In genomic region chr2:159714633-159715032, GRCm38 (mm10) we compare ENCODE assay signal across 14 mouse cellular contexts.
"Had no signal": no experiment of that assay in that cellular context is flagged by ENCODE, and none has a peak within 500 bp of the region (broad histone marks: within the 10 kb centered on the region; RNA-seq: fewer than 3 reads in every experiment).

No protein-coding gene starts in this region.

- H3K9ac ChIP-seq: liver, embryonic 13.5 days; midbrain, embryonic 12.5 days; neural tube, embryonic 13.5 days had no signal

- H3K27me3 ChIP-seq: liver, embryonic 13.5 days; midbrain, embryonic 12.5 days; neural tube, embryonic 13.5 days had no signal

- H3K4me1 ChIP-seq: liver, embryonic 13.5 days; midbrain, embryonic 12.5 days had no signal

- DNase-seq: kidney, adult 9 months; kidney, postnatal 4 days; left cerebral cortex, postnatal 4 days; liver; liver, embryonic 13.5 days; lung, adult 18-20 months; retina, postnatal 1 day; right cerebral cortex, postnatal 14 days; thymus, postnatal 4 days had no signal

- H3K27ac ChIP-seq: kidney, postnatal 0 days; layer of hippocampus, adult 2 months; liver, embryonic 13.5 days; midbrain, embryonic 12.5 days; neural tube, embryonic 13.5 days had no signal

- H3K4me3 ChIP-seq: layer of hippocampus, adult 2 months; liver, embryonic 13.5 days; midbrain, embryonic 12.5 days; neural tube, embryonic 13.5 days had no signal

- H3K36me3 ChIP-seq: liver, embryonic 13.5 days; midbrain, embryonic 12.5 days; neural tube, embryonic 13.5 days had no signal

- ATAC-seq: midbrain, embryonic 16.5 days had no signal

- H3K4me2 ChIP-seq: liver, embryonic 13.5 days; midbrain, embryonic 12.5 days; neural tube, embryonic 13.5 days had no signal

- H3K9me3 ChIP-seq: liver, embryonic 13.5 days; midbrain, embryonic 12.5 days; neural tube, embryonic 13.5 days had no signal
